Mouse (Mus musculus): ENCODE measurements around the gene Cytip. TPM values are rescaled to one million over a fixed set of nuclear protein-coding genes. Genes with fewer than 3 reads are reported as not detected.

Cytip gene
- total RNA-seq, 2 experiments from 2014 or later: 0.13 to 0.37 TPM

GRCm38 (mm10) chr2:58166764-58167163 lies 28.6 kb downstream of the Cytip start:
- DNase-seq: no peak
- intact Hi-C loops (cut with DNase I; ENCODE audit: low total_unique reads): no loop called here

GRCm38 (mm10) chr2:58163457-58164181 lies 31.7 kb downstream of the Cytip start:
- no peak for DNase-seq
- intact Hi-C loops (cut with DNase I; ENCODE audit: low total_unique reads): no loop called here

GRCm38 (mm10) chr2:58161813-58162212 lies 33.5 kb downstream of the Cytip start:
- DNase-seq: no peak
- intact Hi-C loops (cut with DNase I; ENCODE audit: low total_unique reads): no loop called here

- no peak for DNase-seq
- intact Hi-C loops (cut with DNase I; ENCODE audit: low total_unique reads): no loop called here
Measured at GRCm38 (mm10) chr2:58160541-58161307, 34.6 kb downstream of the Cytip start.

- intact Hi-C loops (cut with DNase I; ENCODE audit: low total_unique reads): no loop called here
- DNase-seq: no peak
Measured at GRCm38 (mm10) chr2:58159880-58160279, 35.5 kb downstream of the Cytip start.

GRCm38 (mm10) chr2:58159121-58159520 lies 36.2 kb downstream of the Cytip start:
- DNase-seq: no peak
- intact Hi-C loops (cut with DNase I; ENCODE audit: low total_unique reads): no loop called here

GRCm38 (mm10) chr2:58158539-58158938 lies 36.8 kb downstream of the Cytip start:
- no peak for DNase-seq
- intact Hi-C loops (cut with DNase I; ENCODE audit: low total_unique reads): no loop called here

- intact Hi-C loops (cut with DNase I; ENCODE audit: low total_unique reads): no loop called here
- no peak for DNase-seq
Measured at GRCm38 (mm10) chr2:58158107-58158506, 37.2 kb downstream of the Cytip start.

- no peak for DNase-seq
- intact Hi-C loops (cut with DNase I; ENCODE audit: low total_unique reads): no loop called here
Measured at GRCm38 (mm10) chr2:58157466-58157865, 37.9 kb downstream of the Cytip start.

GRCm38 (mm10) chr2:58156495-58157392 lies 38.6 kb downstream of the Cytip start:
- intact Hi-C loops (cut with DNase I; ENCODE audit: low total_unique reads): no loop called here

GRCm38 (mm10) chr2:58156108-58156415 lies 39.3 kb downstream of the Cytip start:
- intact Hi-C loops (cut with DNase I; ENCODE audit: low total_unique reads): no loop called here
- no peak for DNase-seq

More at GRCm38 (mm10) chr2:58156495-58157392, 38.6 kb downstream of the Cytip start:
- no peak for DNase-seq

- intact Hi-C loops (cut with DNase I; ENCODE audit: low total_unique reads): no loop called here
- DNase-seq: no peak
Measured at GRCm38 (mm10) chr2:58155271-58156107, 39.8 kb downstream of the Cytip start.

GRCm38 (mm10) chr2:58154555-58154954 lies 40.8 kb downstream of the Cytip start:
- intact Hi-C loops (cut with DNase I; ENCODE audit: low total_unique reads): no loop called here
- DNase-seq: no peak

- intact Hi-C loops (cut with DNase I; ENCODE audit: low total_unique reads): no loop called here
Measured at GRCm38 (mm10) chr2:58153742-58154141, 41.6 kb downstream of the Cytip start.

GRCm38 (mm10) chr2:58149983-58150405 lies 45.3 kb downstream of the Cytip start:
- intact Hi-C loops (cut with DNase I; ENCODE audit: low total_unique reads): no loop called here
- DNase-seq: no peak

More at GRCm38 (mm10) chr2:58153742-58154141, 41.6 kb downstream of the Cytip start:
- no peak for DNase-seq

- intact Hi-C loops (cut with DNase I; ENCODE audit: low total_unique reads): no loop called here
- DNase-seq: no peak
Measured at GRCm38 (mm10) chr2:58146572-58146971, 48.8 kb downstream of the Cytip start.

GRCm38 (mm10) chr2:58140531-58140930 lies 54.8 kb downstream of the Cytip start:
- no peak for DNase-seq
- intact Hi-C loops (cut with DNase I; ENCODE audit: low total_unique reads): no loop called here

- intact Hi-C loops (cut with DNase I; ENCODE audit: low total_unique reads): no loop called here
- DNase-seq: no peak
Measured at GRCm38 (mm10) chr2:58138611-58139010, 56.7 kb downstream of the Cytip start.

- DNase-seq: no peak
- intact Hi-C loops (cut with DNase I; ENCODE audit: low total_unique reads): no loop called here
Measured at GRCm38 (mm10) chr2:58137676-58138075, 57.7 kb downstream of the Cytip start.

Measured in gastrocnemius, postnatal 14 days (tissue).